Mouse (Mus musculus): Measurements from ENCODE around the gene Rae1. TPM values are rescaled to one million over a fixed set of nuclear protein-coding genes. Genes with fewer than 3 reads are reported as not detected.

Rae1 gene
- polyA plus RNA-seq (2015; fragmentation: Nextera tagmentation; extraction: Ambion mirVana), result 94.7 and 106 TPM in 2 replicates

DNA sequence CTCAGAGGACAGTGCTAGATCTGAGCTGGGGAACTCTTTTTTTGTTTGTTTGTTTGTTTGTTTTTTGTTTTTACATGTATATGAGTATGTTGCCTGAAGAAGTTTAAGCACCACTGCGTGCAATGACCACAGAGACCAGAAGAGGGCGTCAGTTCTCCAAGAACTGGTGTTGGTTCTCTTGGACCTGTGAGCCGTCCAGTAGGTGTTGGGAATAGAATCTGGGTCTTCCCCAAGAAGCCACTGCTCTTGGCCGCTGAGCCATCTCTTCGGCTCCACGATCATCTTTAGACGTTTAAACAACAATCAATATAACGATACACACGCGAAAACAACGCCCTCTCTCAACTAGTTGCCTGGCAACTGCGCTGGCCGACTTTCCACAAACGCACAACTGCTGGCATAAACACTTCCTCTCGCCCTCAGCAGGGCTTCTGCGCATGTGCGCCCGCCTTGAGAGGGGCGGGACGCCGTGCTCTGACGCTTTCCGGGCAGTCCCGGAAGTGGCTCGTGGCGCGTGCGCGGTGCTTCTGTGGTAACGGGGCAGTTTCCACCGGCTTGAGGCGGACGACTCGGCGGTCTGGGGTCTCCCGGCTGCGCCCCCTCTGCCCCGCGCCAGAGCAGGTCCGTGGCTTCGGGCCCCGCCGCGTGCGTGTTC, at the start of gene Rae1:
Gene Rae1 (plus strand): TSS at position 488 of the 655 bp plus-strand sequence.
- no peaks in the 10 kb centered on the region for H3K9me3 ChIP-seq
- H3K9ac ChIP-seq, result peak within 1 kb of the TSS; percentile 93
- peaks cover 31% of the 10 kb centered on the region for H3K36me3 ChIP-seq
- H3K27me3 ChIP-seq (replicated peaks), result peaks cover 6% of the 10 kb centered on the region; the same call in 1 of the 2 replicates
- ATAC-seq (ENCODE audit: extremely low read depth, insufficient number of reproducible peaks, low FRiP score, low TSS enrichment), result peak; percentile 90
- peaks cover 16% of the 10 kb centered on the region for H3K4me1 ChIP-seq
- under 1% methylated on average over 45 of the region's 45 CpGs for WGBS
- H3K4me3 ChIP-seq, result peak within 1 kb of the TSS; percentile 82
- peak within 1 kb of the TSS; percentile 90 for H3K27ac ChIP-seq (replicated peaks)
- H3K4me2 ChIP-seq, result peak within 1 kb of the TSS; percentile 95

DNA sequence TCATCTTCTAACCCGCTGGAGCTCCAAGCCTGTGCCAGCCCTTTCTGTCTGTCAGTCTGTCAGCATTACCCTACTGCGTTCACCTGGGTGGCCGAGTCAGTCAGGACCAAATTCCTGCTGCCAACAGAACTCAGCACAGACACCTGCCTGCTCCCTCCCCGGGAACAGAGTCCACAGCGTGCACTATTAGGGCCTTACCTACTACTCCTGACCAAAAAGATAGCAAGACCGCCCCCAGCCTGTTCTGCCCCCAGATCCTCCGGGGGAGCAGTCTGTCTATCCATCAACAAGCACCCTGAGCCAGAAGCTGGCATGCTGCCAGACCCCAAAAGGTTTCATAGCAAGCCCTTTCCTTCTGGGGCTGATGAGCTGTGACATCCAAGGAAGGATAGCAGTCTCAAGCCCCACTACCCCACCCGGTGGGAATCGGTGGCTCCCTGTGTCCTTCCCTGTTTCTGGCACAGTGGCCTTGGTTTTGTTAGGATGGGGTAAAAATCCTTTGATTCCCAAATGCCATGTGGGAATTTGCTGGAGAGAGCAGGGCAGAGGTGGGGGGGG, 49.7 kb upstream of the Rae1 start:
- Histone ChIP-seq H3K4me1 (peaks cover 31% of the 10 kb centered on the region), H3K27ac (replicated peaks) (peak overlapping the region; percentile 39), H3K4me3 (no peak overlapping the region), H3K9me3 (no peaks in the 10 kb centered on the region), H3K9ac (peak overlapping the region; percentile 40), H3K4me2 (no peak overlapping the region), H3K36me3 (no peaks in the 10 kb centered on the region), H3K27me3 (replicated peaks) (no peaks in the 10 kb centered on the region; the same call in 1 of the 2 replicates)
- WGBS, result 39% methylated on average over 9 of the region's 9 CpGs
- no peak for ATAC-seq (ENCODE audit: extremely low read depth, insufficient number of reproducible peaks, low FRiP score, low TSS enrichment)

- H3K9me3 ChIP-seq, result no peaks in the 10 kb centered on the region
- no peak overlapping the region for H3K4me2 ChIP-seq
- no peaks in the 10 kb centered on the region for H3K36me3 ChIP-seq
- H3K4me3 ChIP-seq, result no peak overlapping the region
- H3K27ac ChIP-seq (replicated peaks), result peak overlapping the region; percentile 39
- no peak overlapping the region; the same call in 1 of the 2 replicates for H3K9ac ChIP-seq
- ATAC-seq (ENCODE audit: extremely low read depth, insufficient number of reproducible peaks, low FRiP score, low TSS enrichment), result no peak
- WGBS, result 19% methylated on average over 11 of the region's 11 CpGs
- H3K27me3 ChIP-seq (replicated peaks), result no peaks in the 10 kb centered on the region; the same call in 1 of the 2 replicates
- H3K4me1 ChIP-seq, result peaks cover 31% of the 10 kb centered on the region
Observed at GRCm38 (mm10) chr2:172950722-172951121, 49.2 kb upstream of the Rae1 start.

GRCm38 (mm10) chr2:172951976-172952375, 47.9 kb upstream of the Rae1 start:
- peaks cover 31% of the 10 kb centered on the region for H3K4me1 ChIP-seq
- no peaks in the 10 kb centered on the region for H3K36me3 ChIP-seq
- H3K4me3 ChIP-seq, result no peak overlapping the region
- no peak for ATAC-seq (ENCODE audit: extremely low read depth, insufficient number of reproducible peaks, low FRiP score, low TSS enrichment)
- H3K27me3 ChIP-seq (replicated peaks), result no peaks in the 10 kb centered on the region; the same call in 1 of the 2 replicates
- no peak overlapping the region for H3K27ac ChIP-seq (replicated peaks)
- H3K9ac ChIP-seq, result no peak overlapping the region
- H3K4me2 ChIP-seq, result no peak overlapping the region
- WGBS, result 76% methylated on average over 2 of the region's 2 CpGs
- peaks cover 8% of the 10 kb centered on the region; the same call in 1 of the 2 replicates for H3K9me3 ChIP-seq

GRCm38 (mm10) chr2:172958579-172958978, 41.3 kb upstream of the Rae1 start:
- 29% methylated on average over 5 of the region's 5 CpGs for WGBS
- no peak overlapping the region for H3K27ac ChIP-seq (replicated peaks)
- H3K9me3 ChIP-seq, result peaks cover 16% of the 10 kb centered on the region; the same call in 1 of the 2 replicates
- H3K27me3 ChIP-seq (replicated peaks), result 0 out of 2 replicates have a peak, but pooled peaks cover 4% of the 10 kb centered on the region
- H3K4me1 ChIP-seq, result peaks cover 12% of the 10 kb centered on the region; the same call in 1 of the 2 replicates
- no peak for ATAC-seq (ENCODE audit: extremely low read depth, insufficient number of reproducible peaks, low FRiP score, low TSS enrichment)
- H3K4me2 ChIP-seq, result no peak overlapping the region
- H3K36me3 ChIP-seq, result no peaks in the 10 kb centered on the region
- H3K4me3 ChIP-seq, result no peak overlapping the region
- no peak overlapping the region for H3K9ac ChIP-seq

DNA sequence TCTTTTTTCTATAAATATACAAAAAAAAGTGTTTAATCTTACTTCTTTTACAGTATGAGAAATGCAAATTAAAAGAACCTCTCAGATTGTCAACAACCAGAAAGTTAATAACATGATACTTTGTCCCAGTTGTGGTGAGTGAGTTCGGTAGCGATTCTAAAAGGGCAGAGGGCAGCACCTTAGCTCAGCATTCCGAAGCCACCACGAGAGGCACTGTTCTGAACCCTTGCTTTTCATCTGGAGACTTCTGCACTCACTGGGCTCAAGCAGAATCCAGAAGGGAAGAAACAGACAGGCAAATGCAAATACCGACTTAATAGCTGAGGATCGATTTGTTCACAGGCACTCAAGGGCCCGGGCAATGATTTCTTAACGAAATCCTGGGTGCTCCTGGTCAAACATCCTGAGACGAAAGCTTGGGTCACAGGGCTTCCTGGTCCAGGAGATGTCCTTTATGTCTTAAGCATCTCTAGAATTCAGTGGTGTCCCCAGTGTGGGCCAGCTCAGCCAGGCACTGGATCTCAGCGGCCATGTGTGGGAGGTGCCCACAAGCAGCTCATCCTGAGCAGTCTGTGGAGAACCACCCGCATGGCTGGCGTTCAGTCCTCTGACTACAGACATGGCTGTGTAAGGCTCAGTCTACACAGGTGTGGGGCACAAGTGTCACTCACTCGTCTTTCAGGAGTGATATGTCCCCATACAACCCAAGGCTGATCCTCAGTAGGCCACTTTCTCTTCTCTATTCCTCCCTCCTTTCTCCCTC, 40.7 kb upstream of the Rae1 start:
- 0 out of 2 replicates have a peak, but pooled peaks cover 4% of the 10 kb centered on the region for H3K27me3 ChIP-seq (replicated peaks)
- H3K36me3 ChIP-seq, result no peaks in the 10 kb centered on the region
- no peak overlapping the region for H3K27ac ChIP-seq (replicated peaks)
- no peak overlapping the region for H3K4me3 ChIP-seq
- 51% methylated on average over 13 of the region's 13 CpGs for WGBS
- peaks cover 16% of the 10 kb centered on the region; the same call in 1 of the 2 replicates for H3K9me3 ChIP-seq
- ATAC-seq (ENCODE audit: extremely low read depth, insufficient number of reproducible peaks, low FRiP score, low TSS enrichment), result no peak
- no peak overlapping the region for H3K9ac ChIP-seq
- peaks cover 12% of the 10 kb centered on the region; the same call in 1 of the 2 replicates for H3K4me1 ChIP-seq
- H3K4me2 ChIP-seq, result no peak overlapping the region

DNA sequence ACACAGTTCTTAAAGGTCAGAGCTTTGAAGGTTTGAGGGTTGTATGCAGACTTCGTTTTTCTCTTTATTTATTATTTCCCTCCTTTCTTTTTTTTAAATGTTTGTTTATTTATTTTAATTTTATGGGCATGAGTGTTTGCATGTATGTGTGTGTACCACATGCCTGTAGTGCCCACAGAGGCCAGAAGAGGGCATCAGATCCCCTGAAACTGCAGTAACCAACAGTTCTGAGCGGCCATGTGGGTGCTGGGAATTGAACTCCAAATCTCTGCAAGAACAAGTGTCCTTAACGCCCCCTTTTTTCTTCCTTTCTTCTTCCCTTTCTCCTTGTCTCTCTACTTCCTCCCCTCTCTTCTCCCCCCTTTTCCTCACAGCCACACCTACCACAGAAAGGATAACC, 39.6 kb upstream of the Rae1 start:
- no peak overlapping the region for H3K27ac ChIP-seq (replicated peaks)
- H3K36me3 ChIP-seq, result no peaks in the 10 kb centered on the region
- H3K9ac ChIP-seq, result no peak overlapping the region
- peaks cover 19% of the 10 kb centered on the region for H3K4me1 ChIP-seq
- H3K9me3 ChIP-seq, result peaks cover 16% of the 10 kb centered on the region; the same call in 1 of the 2 replicates
- H3K4me3 ChIP-seq, result no peak overlapping the region
- H3K27me3 ChIP-seq (replicated peaks), result 0 out of 2 replicates have a peak, but pooled peaks cover 4% of the 10 kb centered on the region
- H3K4me2 ChIP-seq, result no peak overlapping the region
- 85% methylated on average over 3 of the region's 3 CpGs for WGBS
- no peak for ATAC-seq (ENCODE audit: extremely low read depth, insufficient number of reproducible peaks, low FRiP score, low TSS enrichment)

DNA sequence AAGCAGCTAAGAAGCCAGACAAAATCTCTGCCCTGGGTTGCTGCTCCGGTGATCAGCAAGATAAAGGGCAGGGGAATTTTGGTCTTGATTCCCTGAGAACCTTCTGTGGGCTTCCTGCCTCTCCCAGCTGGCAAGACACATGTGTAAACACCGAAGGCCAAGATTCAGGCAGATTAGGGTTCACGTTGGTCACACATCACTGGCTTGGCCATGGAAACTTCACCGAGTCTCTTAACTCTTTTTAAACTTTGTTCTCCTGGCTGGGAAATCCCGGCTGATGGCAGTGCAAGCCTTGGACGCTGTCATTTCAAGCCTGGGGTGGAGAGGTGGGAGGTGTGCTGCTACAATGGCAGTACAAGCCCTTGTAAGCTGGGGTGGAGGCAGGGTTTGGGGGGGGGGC, 38.7 kb upstream of the Rae1 start:
- Histone ChIP-seq H3K9ac (no peak overlapping the region), H3K4me2 (no peak overlapping the region), H3K36me3 (no peaks in the 10 kb centered on the region), H3K4me3 (no peak overlapping the region), H3K27me3 (replicated peaks) (0 out of 2 replicates have a peak, but pooled peaks cover 4% of the 10 kb centered on the region), H3K9me3 (peaks cover 14% of the 10 kb centered on the region; the same call in 1 of the 2 replicates), H3K4me1 (peaks cover 22% of the 10 kb centered on the region), H3K27ac (replicated peaks) (no peak overlapping the region)
- WGBS, result 67% methylated on average over 6 of the region's 6 CpGs
- no peak for ATAC-seq (ENCODE audit: extremely low read depth, insufficient number of reproducible peaks, low FRiP score, low TSS enrichment)

DNA sequence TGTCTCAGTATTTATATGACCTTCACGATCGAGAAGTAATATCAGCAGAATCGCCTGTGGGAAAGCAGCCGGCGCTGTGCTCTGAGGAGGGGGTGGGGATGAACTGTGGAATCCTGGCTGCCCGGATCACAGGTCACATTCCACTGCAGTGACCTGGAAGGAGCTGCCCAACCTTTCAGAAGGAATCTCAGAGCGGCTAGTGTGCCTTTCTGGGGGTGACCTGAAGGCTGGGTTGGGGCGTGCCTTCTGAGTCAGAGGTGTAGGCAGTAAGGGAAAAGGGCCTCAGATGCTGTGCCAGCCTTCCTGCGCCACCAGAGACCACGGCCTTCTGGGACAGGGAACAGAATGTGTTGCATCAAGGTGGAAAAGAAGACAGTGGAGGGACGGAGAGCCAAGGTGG, 34.7 kb upstream of the Rae1 start:
- 37% methylated on average over 11 of the region's 11 CpGs for WGBS
- H3K27ac ChIP-seq (replicated peaks), result no peak overlapping the region
- H3K27me3 ChIP-seq (replicated peaks), result 0 out of 2 replicates have a peak, but pooled peaks cover 4% of the 10 kb centered on the region
- H3K9ac ChIP-seq, result peak overlapping the region; percentile 47; the same call in 1 of the 2 replicates
- no peak for ATAC-seq (ENCODE audit: extremely low read depth, insufficient number of reproducible peaks, low FRiP score, low TSS enrichment)
- 0 out of 2 replicates have a peak, but pooled peaks cover 3% of the 10 kb centered on the region for H3K9me3 ChIP-seq
- no peaks in the 10 kb centered on the region for H3K36me3 ChIP-seq
- peaks cover 10% of the 10 kb centered on the region for H3K4me1 ChIP-seq
- no peak overlapping the region for H3K4me3 ChIP-seq
- no peak overlapping the region for H3K4me2 ChIP-seq

DNA sequence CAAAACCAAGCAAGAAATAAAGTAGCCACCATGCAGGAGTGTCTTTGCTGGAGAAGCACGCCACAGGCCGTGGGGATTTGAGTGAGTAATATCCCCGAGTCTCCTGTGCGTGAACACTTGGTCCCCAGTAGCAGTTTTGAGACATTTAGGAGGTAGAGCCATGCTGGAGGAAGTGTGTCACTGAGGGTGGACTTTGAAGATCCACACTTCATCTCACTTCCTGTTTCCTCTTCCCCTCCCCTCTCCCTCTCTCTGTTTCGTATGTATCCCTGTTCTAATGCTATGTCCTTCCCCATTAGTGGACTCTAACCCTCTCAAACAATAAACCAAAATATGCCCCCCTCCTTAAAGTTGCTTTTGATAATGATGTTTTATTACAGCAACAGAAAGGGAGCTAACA, 33.4 kb upstream of the Rae1 start:
- H3K27ac ChIP-seq (replicated peaks), result no peak overlapping the region
- 74% methylated on average over 5 of the region's 5 CpGs for WGBS
- no peaks in the 10 kb centered on the region for H3K36me3 ChIP-seq
- H3K4me3 ChIP-seq, result no peak overlapping the region
- 0 out of 2 replicates have a peak, but pooled peaks cover 4% of the 10 kb centered on the region for H3K27me3 ChIP-seq (replicated peaks)
- no peak overlapping the region for H3K9ac ChIP-seq
- no peak for ATAC-seq (ENCODE audit: extremely low read depth, insufficient number of reproducible peaks, low FRiP score, low TSS enrichment)
- H3K4me2 ChIP-seq, result no peak overlapping the region
- H3K4me1 ChIP-seq, result peaks cover 10% of the 10 kb centered on the region
- no peaks in the 10 kb centered on the region for H3K9me3 ChIP-seq

DNA sequence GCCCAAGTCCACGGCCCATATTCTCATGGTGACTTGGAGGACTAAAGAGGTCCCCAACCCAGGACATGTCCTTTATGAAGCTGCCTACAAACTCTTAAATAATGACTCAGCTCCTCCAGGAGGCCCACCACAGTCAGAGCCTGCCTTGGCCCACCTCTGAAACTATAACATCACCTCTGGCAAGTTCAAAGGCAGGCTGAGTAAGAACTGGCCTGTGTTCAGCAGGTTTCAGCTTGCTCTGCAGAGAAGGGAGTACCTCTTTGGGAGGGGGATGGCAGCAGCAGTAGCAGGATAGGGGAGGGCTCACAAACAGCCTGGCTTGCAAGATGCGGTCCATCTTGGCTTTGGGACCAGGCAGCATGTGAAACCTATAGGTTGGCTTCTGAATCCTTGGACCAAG, 28.1 kb upstream of the Rae1 start:
- Histone ChIP-seq H3K27me3 (replicated peaks) (no peaks in the 10 kb centered on the region), H3K4me2 (no peak overlapping the region), H3K27ac (replicated peaks) (no peak overlapping the region), H3K9ac (no peak overlapping the region), H3K4me1 (peaks cover 21% of the 10 kb centered on the region), H3K9me3 (no peaks in the 10 kb centered on the region), H3K36me3 (no peaks in the 10 kb centered on the region), H3K4me3 (no peak overlapping the region)
- no peak for ATAC-seq (ENCODE audit: extremely low read depth, insufficient number of reproducible peaks, low FRiP score, low TSS enrichment)
- 81% methylated on average over 2 of the region's 2 CpGs for WGBS
